Mouse (Mus musculus) midbrain, postnatal 0 days (tissue): ENCODE data around the gene Il31ra. TPM values are rescaled to one million over a fixed set of nuclear protein-coding genes. Genes with fewer than 3 reads are reported as not detected.

ENCODE experiments used
- ATAC-seq: fragments of 200-750 bp; cut with Nextera tagmentation; 2 replicates; pipeline ENCODE4 v1.8.0; 2017; ENCODE audit warnings: moderate number of reproducible peaks, mild to moderate bottlenecking, moderate TSS enrichment, moderate library complexity; ENCODE audit not compliant: low FRiP score
- DNase-seq: peaks from one replicate; pipeline ENCODE4 v3.0.0-alpha.2; 2015; ENCODE audit warnings: low spot score
- H3K27ac ChIP-seq: fragments of 300-500 bp; sonication (generic); 2 replicates; pipeline ENCODE4 v1.5.1; 2014; ENCODE audit warnings: low read depth, mild to moderate bottlenecking, low read length, mixed read lengths
- H3K27me3 ChIP-seq: fragments of 300-500 bp; sonication (generic); 2 replicates; pipeline ENCODE4 v1.6.1; 2014; ENCODE audit warnings: low read length, control low read depth, mixed read lengths; ENCODE audit not compliant: insufficient read depth
- H3K36me3 ChIP-seq: fragments of 300-500 bp; sonication (generic); 2 replicates; pipeline ENCODE4 v1.6.1; 2014; ENCODE audit warnings: low read length, control low read depth, mixed read lengths; ENCODE audit not compliant: insufficient read depth
- H3K4me1 ChIP-seq: fragments of 300-500 bp; sonication (generic); 2 replicates; pipeline ENCODE4 v1.6.1; 2014; ENCODE audit warnings: mild to moderate bottlenecking, control low read depth, antibody characterized with exemption, low read length, mixed read lengths; ENCODE audit not compliant: insufficient read depth
- H3K4me2 ChIP-seq: fragments of 300-500 bp; sonication (generic); 2 replicates; pipeline ENCODE4 v1.6.1; 2014; ENCODE audit warnings: low read depth, mild to moderate bottlenecking, low read length, mixed read lengths; ENCODE audit not compliant: poor library complexity, severe bottlenecking
- H3K4me3 ChIP-seq: fragments of 300-500 bp; sonication (generic); 2 replicates; pipeline ENCODE4 v1.5.1; 2014; ENCODE audit warnings: low read depth, mild to moderate bottlenecking, low read length, moderate library complexity
- H3K9ac ChIP-seq: fragments of 300-500 bp; sonication (generic); replicated peaks from 2 replicates; pipeline ENCODE4 v1.6.1; 2014; ENCODE audit warnings: mild to moderate bottlenecking, low read length, moderate library complexity, mixed read lengths; ENCODE audit not compliant: poor library complexity, severe bottlenecking
- H3K9me3 ChIP-seq: fragments of 300-500 bp; sonication (generic); 2 replicates; pipeline ENCODE4 v1.6.1; 2016; ENCODE audit warnings: low read length, control low read depth
- CTCF ChIP-seq: IDR thresholded peaks from 2 replicates; pipeline ENCODE4 v1.5.1; 2016; ENCODE audit warnings: antibody characterized with exemption, mild to moderate bottlenecking
- WGBS: fragments of 180-500 bp; shearing (Covaris S2); extraction: QIAGEN DNeasy Blood & Tissue Kit; methylation state at CpG from one replicate; pipeline ENCODE4 v1.1.7; 2014; 5-methylcytosine and 5-hydroxymethylcytosine counted together
- polyA plus RNA-seq: library from polyadenylated mRNA; unstranded; fragments of >200 nt; fragmentation: Nextera tagmentation; extraction: Ambion mirVana; gene quantifications from 2 replicates; pipeline ENCODE4 v1.2.1, GENCODE M21; 2015
- total RNA-seq: library from RNA; depleted of rRNA; stranded (reverse); fragments of >200 nt; gene quantifications from 2 replicates; pipeline ENCODE4 v1.2.3, GENCODE M21; 2014; rRNA removed

Gene Il31ra
- total and polyA plus RNA-seq, 2 experiments from 2014 or later = 0.05 to 0.07 TPM

GRCm38 (mm10) chr13:112479032-112479431 lies 115.1 kb downstream of the Il31ra start:
- WGBS = 86% methylated on average over 7 of the region's 7 CpGs
- Histone ChIP-seq H3K27me3 (no peaks in the 10 kb centered on the region), H3K36me3 (peaks cover 17% of the 10 kb centered on the region), H3K4me2 (no peak overlapping the region), H3K27ac (no peak overlapping the region), H3K9me3 (no peaks in the 10 kb centered on the region), H3K9ac (no peak overlapping the region), H3K4me3 (no peak overlapping the region), H3K4me1 (no peaks in the 10 kb centered on the region)
- no peak for TF ChIP-seq CTCF
- ATAC-seq (no peak), DNase-seq (no peak)

- DNase-seq (no peak), ATAC-seq (no peak)
- Histone ChIP-seq H3K4me3 (no peak overlapping the region), H3K27ac (no peak overlapping the region), H3K36me3 (peaks cover 6% of the 10 kb centered on the region; the same call in 1 of the 2 replicates), H3K9me3 (no peaks in the 10 kb centered on the region), H3K9ac (no peak overlapping the region), H3K4me2 (no peak overlapping the region), H3K27me3 (no peaks in the 10 kb centered on the region), H3K4me1 (no peaks in the 10 kb centered on the region)
- TF ChIP-seq CTCF = no peak
- 85% methylated on average over 21 of the region's 21 CpGs for WGBS
Observed at GRCm38 (mm10) chr13:112473757-112474755, 120.1 kb downstream of the Il31ra start.

- ATAC-seq = no peak
Observed at GRCm38 (mm10) chr13:112472401-112473023, 121.6 kb downstream of the Il31ra start.

GRCm38 (mm10) chr13:112471201-112471600 lies 123.0 kb downstream of the Il31ra start:
- no peaks in the 10 kb centered on the region for H3K9me3 ChIP-seq
- no peaks in the 10 kb centered on the region for H3K27me3 ChIP-seq
- H3K27ac ChIP-seq = no peak overlapping the region
- no peak overlapping the region for H3K4me3 ChIP-seq
- no peaks in the 10 kb centered on the region for H3K4me1 ChIP-seq
- no peak overlapping the region for H3K9ac ChIP-seq
- no peak for ATAC-seq
- no peak overlapping the region for H3K4me2 ChIP-seq
- WGBS = 89% methylated on average over 9 of the region's 9 CpGs
- peaks cover 6% of the 10 kb centered on the region; the same call in 1 of the 2 replicates for H3K36me3 ChIP-seq
- no peak for DNase-seq
- TF ChIP-seq CTCF = no peak

More at GRCm38 (mm10) chr13:112472401-112473023, 121.6 kb downstream of the Il31ra start:
- Histone ChIP-seq H3K4me3 (no peak overlapping the region), H3K27me3 (no peaks in the 10 kb centered on the region), H3K4me2 (no peak overlapping the region), H3K36me3 (peaks cover 6% of the 10 kb centered on the region; the same call in 1 of the 2 replicates), H3K9ac (no peak overlapping the region), H3K27ac (no peak overlapping the region), H3K4me1 (no peaks in the 10 kb centered on the region), H3K9me3 (no peaks in the 10 kb centered on the region)
- TF ChIP-seq CTCF = no peak
- DNase-seq = no peak
- WGBS = 90% methylated on average over 17 of the region's 19 CpGs

Other genes with a start within 250 kb of the Il31ra start
- gene Il6st, start 130.3 kb downstream of the Il31ra start, total RNA-seq = 35.8 and 36.1 TPM in 2 replicates
- 19.6 and 20.5 TPM in 2 replicates for gene Il6st, start 130.3 kb downstream of the Il31ra start, polyA plus RNA-seq
- 0.11 and 0.33 TPM in 2 replicates for gene Ddx4, start 58.1 kb upstream of the Il31ra start, total RNA-seq
- gene Ddx4, start 58.1 kb upstream of the Il31ra start, polyA plus RNA-seq = 0.23 and 0.59 TPM in 2 replicates
- gene Slc38a9, start 66.4 kb upstream of the Il31ra start, total RNA-seq = 12.1 and 14.4 TPM in 2 replicates
- gene Slc38a9, start 66.4 kb upstream of the Il31ra start, polyA plus RNA-seq = 8.6 and 10.8 TPM in 2 replicates
- 59.7 and 59.9 TPM in 2 replicates for gene Plpp1, start 206.4 kb upstream of the Il31ra start, total RNA-seq
- 87.2 and 91.0 TPM in 2 replicates for gene Plpp1, start 206.4 kb upstream of the Il31ra start, polyA plus RNA-seq